Mouse (Mus musculus) myocyte (in vitro differentiated cells): ENCODE measurements around the gene Tysnd1. TPM values are rescaled to one million over a fixed set of nuclear protein-coding genes. Genes with fewer than 3 reads are reported as not detected.

Experiments used
- H3K27me3 ChIP-seq: one replicate; pipeline ENCODE4 v1.6.1; 2011; ENCODE audit not compliant: control insufficient read depth, insufficient read depth, insufficient read length
- H3K36me3 ChIP-seq: one replicate; pipeline ENCODE4 v1.6.1; 2011; ENCODE audit not compliant: control insufficient read depth, insufficient read depth
- H3K4me2 ChIP-seq: one replicate; pipeline ENCODE4 v1.6.1; 2011; ENCODE audit warnings: low read depth, control low read depth
- H3K4me3 ChIP-seq: one replicate; pipeline ENCODE4 v1.5.1; 2011; ENCODE audit warnings: mild to moderate bottlenecking, control low read depth, moderate library complexity
- H3K79me2 ChIP-seq: one replicate; pipeline ENCODE4 v1.6.1; 2011; ENCODE audit not compliant: control insufficient read depth, insufficient read depth
- H3ac ChIP-seq: one replicate; pipeline ENCODE4 v1.6.1; 2011; ENCODE audit not compliant: control insufficient read depth, insufficient read length
- CEBPB ChIP-seq: IDR thresholded peaks from 2 replicates; pipeline ENCODE4 v1.6.1; 2011; ENCODE audit warnings: mild to moderate bottlenecking, moderate library complexity; ENCODE audit not compliant: poor library complexity, insufficient read depth, severe bottlenecking
- E2F4 ChIP-seq: IDR thresholded peaks from one replicate; pipeline ENCODE4 v1.6.1; 2011; ENCODE audit warnings: mild to moderate bottlenecking, control low read depth, moderate library complexity; ENCODE audit not compliant: insufficient read depth
- MAX ChIP-seq: IDR thresholded peaks from one replicate; pipeline ENCODE4 v1.6.1; 2011; ENCODE audit warnings: low read depth, mild to moderate bottlenecking, control low read depth
- MYOD1 ChIP-seq, 3 experiments: IDR thresholded peaks; one replicate each; pipeline ENCODE4 v1.6.1; 2011; ENCODE audit warnings: control low read depth in 2 of 3, low read depth in 2 of 3, mild to moderate bottlenecking in 2 of 3, moderate library complexity in 1 of 3; ENCODE audit not compliant: insufficient read length in 2 of 3, control insufficient read depth in 1 of 3
- MYOG ChIP-seq, 3 experiments: IDR thresholded peaks; one replicate each; pipeline ENCODE4 v1.6.1; 2011; ENCODE audit warnings: control low read depth in 2 of 3, low read depth in 2 of 3, mild to moderate bottlenecking in 2 of 3; ENCODE audit not compliant: insufficient read length in 2 of 3, control insufficient read depth in 1 of 3, insufficient read depth in 1 of 3
- POLR2A ChIP-seq: IDR thresholded peaks from one replicate; pipeline ENCODE4 v1.6.1; 2011; ENCODE audit warnings: low read depth, mild to moderate bottlenecking, control low read depth, moderate library complexity; ENCODE audit not compliant: insufficient read length
- POLR2AphosphoS2 ChIP-seq: IDR thresholded peaks from one replicate; pipeline ENCODE4 v1.6.1; 2011; ENCODE audit warnings: low read depth, control low read depth; ENCODE audit not compliant: insufficient read length
- REST ChIP-seq: IDR thresholded peaks from one replicate; pipeline ENCODE4 v1.6.1; 2011; ENCODE audit warnings: mild to moderate bottlenecking, control low read depth, moderate library complexity; ENCODE audit not compliant: insufficient read depth, insufficient read length
- SRF ChIP-seq: IDR thresholded peaks from one replicate; pipeline ENCODE4 v1.6.1; 2011; ENCODE audit warnings: low read depth; ENCODE audit not compliant: control insufficient read depth, insufficient read length
- TCF12 ChIP-seq: IDR thresholded peaks from one replicate; pipeline ENCODE4 v1.6.1; 2011; ENCODE audit warnings: mild to moderate bottlenecking, control low read depth; ENCODE audit not compliant: poor library complexity, insufficient read depth, severe bottlenecking
- TCF3 ChIP-seq: IDR thresholded peaks from one replicate; pipeline ENCODE4 v1.6.1; 2011; ENCODE audit warnings: low read depth, control low read depth; ENCODE audit not compliant: insufficient read length
- USF1 ChIP-seq: IDR thresholded peaks from one replicate; pipeline ENCODE4 v1.6.1; 2011; ENCODE audit warnings: low read depth, mild to moderate bottlenecking, control low read depth, moderate library complexity
- polyA plus RNA-seq: library from polyadenylated mRNA; unstranded; fragments of >200 nt; fragmentation: generic; extraction: Trizol; gene quantifications from one replicate; pipeline ENCODE4 v1.2.1, GENCODE M21; 2012; ENCODE audit warnings: missing spikeins

Gene Tysnd1
- polyA plus RNA-seq, 1 experiment, result 25.3 TPM

GRCm38 (mm10) chr10:61747302-61747701, 52.0 kb downstream of the Tysnd1 start:
- Histone ChIP-seq H3K27me3 (no peaks in the 10 kb centered on the region), H3K4me3 (no peak overlapping the region), H3K36me3 (no peaks in the 10 kb centered on the region), H3ac (no peak overlapping the region), H3K4me2 (no peak overlapping the region), H3K79me2 (no peaks in the 10 kb centered on the region)
- TF ChIP-seq MYOG (IDR thresholded peaks at IDR 0.05; ENCODE audit: control insufficient read depth in 1 of 3, insufficient read depth in 1 of 3, insufficient read length in 2 of 3, low read depth in 2 of 3), result peak; percentile 23 to 97 (median 97)
- TF ChIP-seq TCF3, result peak; percentile 97
- peak; percentile 39 for TF ChIP-seq TCF12
- no peak for TF ChIP-seq SRF
- TF ChIP-seq MYOD1 (IDR thresholded peaks at IDR 0.05; ENCODE audit: control insufficient read depth in 1 of 3, insufficient read length in 2 of 3, low read depth in 2 of 3), result peak in 2 of 3 experiments; percentile 91 to 97

GRCm38 (mm10) chr10:61750014-61750413, 54.7 kb downstream of the Tysnd1 start:
- no peaks in the 10 kb centered on the region for H3K79me2 ChIP-seq
- no peaks in the 10 kb centered on the region for H3K36me3 ChIP-seq
- H3K4me2 ChIP-seq, result no peak overlapping the region
- H3ac ChIP-seq, result no peak overlapping the region
- TF ChIP-seq MYOD1 (IDR thresholded peaks at IDR 0.05; ENCODE audit: control insufficient read depth in 1 of 3, insufficient read length in 2 of 3, low read depth in 2 of 3), result no peak
- no peak for TF ChIP-seq REST
- TF ChIP-seq USF1, result no peak
- no peak for TF ChIP-seq MYOG (IDR thresholded peaks at IDR 0.05; ENCODE audit: control insufficient read depth in 1 of 3, insufficient read depth in 1 of 3, insufficient read length in 2 of 3, low read depth in 2 of 3)
- no peak for TF ChIP-seq TCF3
- no peak for TF ChIP-seq POLR2A
- no peak for TF ChIP-seq TCF12
- no peak for TF ChIP-seq MAX
- TF ChIP-seq POLR2AphosphoS2, result no peak
- TF ChIP-seq CEBPB, result no peak
- no peak for TF ChIP-seq E2F4
- no peak for TF ChIP-seq SRF
- no peaks in the 10 kb centered on the region for H3K27me3 ChIP-seq
- H3K4me3 ChIP-seq, result no peak overlapping the region

GRCm38 (mm10) chr10:61751534-61752219, 56.4 kb downstream of the Tysnd1 start:
- H3K79me2 ChIP-seq, result no peaks in the 10 kb centered on the region
- H3K4me2 ChIP-seq, result no peak overlapping the region
- no peak for TF ChIP-seq MYOD1 (IDR thresholded peaks at IDR 0.05; ENCODE audit: control insufficient read depth in 1 of 3, insufficient read length in 2 of 3, low read depth in 2 of 3)
- no peak for TF ChIP-seq MYOG (IDR thresholded peaks at IDR 0.05; ENCODE audit: control insufficient read depth in 1 of 3, insufficient read depth in 1 of 3, insufficient read length in 2 of 3, low read depth in 2 of 3)
- TF ChIP-seq E2F4, result no peak
- no peaks in the 10 kb centered on the region for H3K36me3 ChIP-seq
- no peak overlapping the region for H3ac ChIP-seq
- no peak overlapping the region for H3K4me3 ChIP-seq
- no peaks in the 10 kb centered on the region for H3K27me3 ChIP-seq

Other genes starting within 250 kb of the Tysnd1 start
- gene Eif4ebp2, start 242.9 kb upstream of the Tysnd1 start, polyA plus RNA-seq, result 44.4 TPM
- 20.4 TPM for gene Lrrc20, start 219.7 kb upstream of the Tysnd1 start, polyA plus RNA-seq
- gene Npffr1, start 100.0 kb upstream of the Tysnd1 start, polyA plus RNA-seq, result 0.01 TPM
- 93.2 TPM for gene Ppa1, start 47.0 kb upstream of the Tysnd1 start, polyA plus RNA-seq
- gene Sar1a, start 15.2 kb upstream of the Tysnd1 start, polyA plus RNA-seq, result 142 TPM
- 20.2 TPM for gene Aifm2, start 19.7 kb downstream of the Tysnd1 start, polyA plus RNA-seq
- 4.5 TPM for gene H2afy2, start 88.6 kb downstream of the Tysnd1 start, polyA plus RNA-seq